Mouse (Mus musculus): ENCODE results near the gene Pla2g4d.
"Not testable (repeated sequence)": the region's sequence is repeated elsewhere in the genome, so short reads cannot be mapped to it uniquely, and the experiment has no call there.

Pla2g4d gene

GRCm38 (mm10) chr2:120261346-120261745, 27.7 kb downstream of the Pla2g4d start:
- no peak for DNase-seq (ENCODE audit: low spot score in 2 of 2)

GRCm38 (mm10) chr2:120256259-120256658, 32.7 kb downstream of the Pla2g4d start:
- DNase-seq (ENCODE audit: low spot score in 2 of 2) = no peak

- no peak for DNase-seq (ENCODE audit: low spot score in 2 of 2)
These were observed 36.4 kb downstream of the Pla2g4d start for GRCm38 (mm10) chr2:120252644-120253043.

GRCm38 (mm10) chr2:120245421-120246016, 43.5 kb downstream of the Pla2g4d start:
- DNase-seq (ENCODE audit: low spot score in 2 of 2) = peak in 1 of 2 experiments; percentile 44

- peak in 1 of 2 experiments; percentile 59 for DNase-seq (ENCODE audit: low spot score in 2 of 2)
These were observed 44.1 kb downstream of the Pla2g4d start, which contains the start of gene Pla2g4e for GRCm38 (mm10) chr2:120244679-120245420. TSS of gene Pla2g4e (minus strand) at chr2:120245335.

- peak in 1 of 2 experiments; percentile 26 for DNase-seq (ENCODE audit: low spot score in 2 of 2)
These were observed 45.0 kb downstream of the Pla2g4d start for GRCm38 (mm10) chr2:120243995-120244394.

GRCm38 (mm10) chr2:120242791-120243467, 46.1 kb downstream of the Pla2g4d start:
- peak in 1 of 2 experiments; percentile 40 for DNase-seq (ENCODE audit: low spot score in 2 of 2)

- DNase-seq (ENCODE audit: low spot score in 2 of 2) = not testable (repeated sequence)
These were observed 50.3 kb downstream of the Pla2g4d start for GRCm38 (mm10) chr2:120238733-120239132.

- DNase-seq (ENCODE audit: low spot score in 2 of 2) = no peak
These were observed 51.2 kb downstream of the Pla2g4d start for GRCm38 (mm10) chr2:120237784-120238183.

- DNase-seq (ENCODE audit: low spot score in 2 of 2) = no peak
These were observed 52.9 kb downstream of the Pla2g4d start for GRCm38 (mm10) chr2:120235947-120236640.

GRCm38 (mm10) chr2:120235381-120235780, 53.6 kb downstream of the Pla2g4d start:
- no peak for DNase-seq (ENCODE audit: low spot score in 2 of 2)

GRCm38 (mm10) chr2:120231642-120232041, 57.4 kb downstream of the Pla2g4d start:
- DNase-seq (ENCODE audit: low spot score in 2 of 2) = no peak

All from right cerebral cortex, adult 2 months (tissue).